Mouse (Mus musculus) layer of hippocampus, adult 9-11 months (tissue): Measurements from ENCODE around the gene Tmem88.

Experiments
- DNase-seq: peaks from one replicate; pipeline ENCODE4 v3.0.0; 2022

Tmem88 gene

GRCm38 (mm10) chr11:69377766-69378165, 20.3 kb downstream of the Tmem88 start:
- no peak for DNase-seq

- DNase-seq = no peak
Measured at GRCm38 (mm10) chr11:69375646-69376045, 22.4 kb downstream of the Tmem88 start.

- DNase-seq = no peak
Measured at GRCm38 (mm10) chr11:69373223-69373965, 24.6 kb downstream of the Tmem88 start.

GRCm38 (mm10) chr11:69372780-69373170, 25.3 kb downstream of the Tmem88 start:
- no peak for DNase-seq

GRCm38 (mm10) chr11:69372056-69372779, 25.8 kb downstream of the Tmem88 start:
- DNase-seq = peak; percentile 88

- no peak for DNase-seq
Measured at GRCm38 (mm10) chr11:69371601-69372000, 26.4 kb downstream of the Tmem88 start.

- no peak for DNase-seq
Measured at GRCm38 (mm10) chr11:69370817-69371215, 27.2 kb downstream of the Tmem88 start.

- DNase-seq = no peak
Measured at GRCm38 (mm10) chr11:69369990-69370816, 27.8 kb downstream of the Tmem88 start.

GRCm38 (mm10) chr11:69369215-69369989, 28.6 kb downstream of the Tmem88 start, which contains the start of gene Chd3:
Chd3 (minus strand) TSS chr11:69369406.
- DNase-seq = no peak

- DNase-seq = no peak
Measured at GRCm38 (mm10) chr11:69368356-69369214, 29.4 kb downstream of the Tmem88 start.

GRCm38 (mm10) chr11:69367616-69368355, 30.2 kb downstream of the Tmem88 start:
- no peak for DNase-seq

GRCm38 (mm10) chr11:69366855-69367615, 31.0 kb downstream of the Tmem88 start:
- no peak for DNase-seq

GRCm38 (mm10) chr11:69366157-69366854, 31.7 kb downstream of the Tmem88 start:
- DNase-seq = peak; percentile 97

- DNase-seq = no peak
Measured at GRCm38 (mm10) chr11:69365722-69366121, 32.3 kb downstream of the Tmem88 start.

GRCm38 (mm10) chr11:69364910-69365309, 33.1 kb downstream of the Tmem88 start:
- DNase-seq = peak; percentile 95

GRCm38 (mm10) chr11:69364376-69364775, 33.7 kb downstream of the Tmem88 start:
- no peak for DNase-seq

- DNase-seq = no peak
Measured at GRCm38 (mm10) chr11:69362479-69362878, 35.6 kb downstream of the Tmem88 start.

GRCm38 (mm10) chr11:69362021-69362420, 36.0 kb downstream of the Tmem88 start:
- DNase-seq = no peak

- no peak for DNase-seq
Measured at GRCm38 (mm10) chr11:69357690-69358089, 40.3 kb downstream of the Tmem88 start.
